Mouse (Mus musculus) limb, embryonic 14.5 days (tissue): ENCODE data around the gene Iqgap3. TPM values are rescaled to one million over a fixed set of nuclear protein-coding genes. Genes with fewer than 3 reads are reported as not detected.

ENCODE experiments used
- ATAC-seq: fragments of 200-750 bp; cut with Nextera tagmentation; 2 replicates; pipeline ENCODE4 v1.8.0; 2017; ENCODE audit warnings: low read depth, moderate number of reproducible peaks, moderate TSS enrichment; ENCODE audit not compliant: low FRiP score
- DNase-seq: peaks from one replicate; pipeline ENCODE4 v3.0.0-alpha.2; 2015; ENCODE audit warnings: low spot score
- H3K27ac ChIP-seq: fragments of 300-500 bp; sonication (generic); replicated peaks from 2 replicates; pipeline ENCODE4 v1.5.1; 2014; ENCODE audit warnings: low read depth, mild to moderate bottlenecking, low read length, moderate library complexity, mixed read lengths
- H3K27me3 ChIP-seq: fragments of 300-500 bp; sonication (generic); 2 replicates; pipeline ENCODE4 v1.6.1; 2014; ENCODE audit warnings: low read length, mixed read lengths; ENCODE audit not compliant: control insufficient read depth, insufficient read depth
- H3K36me3 ChIP-seq: fragments of 300-500 bp; sonication (generic); 2 replicates; pipeline ENCODE4 v1.6.1; 2014; ENCODE audit warnings: mild to moderate bottlenecking, low read length, moderate library complexity, mixed read lengths; ENCODE audit not compliant: control insufficient read depth, insufficient read depth
- H3K4me1 ChIP-seq: fragments of 300-500 bp; sonication (generic); 2 replicates; pipeline ENCODE4 v1.6.1; 2014; ENCODE audit warnings: antibody characterized with exemption, low read length, mixed read lengths; ENCODE audit not compliant: control insufficient read depth, insufficient read depth
- H3K4me2 ChIP-seq: fragments of 300-500 bp; sonication (generic); replicated peaks from 2 replicates; pipeline ENCODE4 v1.6.1; 2014; ENCODE audit warnings: low read depth, mild to moderate bottlenecking, low read length, moderate library complexity; ENCODE audit not compliant: severe bottlenecking
- H3K4me3 ChIP-seq: fragments of 300-500 bp; sonication (generic); replicated peaks from 2 replicates; pipeline ENCODE4 v1.5.1; 2014; ENCODE audit warnings: low read length
- H3K9ac ChIP-seq: fragments of 300-500 bp; sonication (generic); 2 replicates; pipeline ENCODE4 v1.6.1; 2014; ENCODE audit warnings: mild to moderate bottlenecking, low read depth, low read length, moderate library complexity; ENCODE audit not compliant: severe bottlenecking
- H3K9me3 ChIP-seq: fragments of 300-500 bp; sonication (generic); 2 replicates; pipeline ENCODE4 v1.6.1; 2016; ENCODE audit warnings: low read length; ENCODE audit not compliant: control insufficient read depth
- POLR2A ChIP-seq: fragments of 200-500 bp; IDR thresholded peaks from 2 replicates; pipeline ENCODE4 v1.8.0; 2012; ENCODE audit warnings: inconsistent platforms, mild to moderate bottlenecking, moderate library complexity, borderline replicate concordance; ENCODE audit not compliant: insufficient read depth, insufficient read length; ENCODE audit errors: extremely low read depth
- WGBS: fragments of 180-500 bp; shearing (Covaris S2); extraction: QIAGEN DNeasy Blood & Tissue Kit; methylation state at CpG from one replicate; pipeline ENCODE4 v1.1.7; 2014; 5-methylcytosine and 5-hydroxymethylcytosine counted together
- polyA plus RNA-seq, 2 experiments: library from polyadenylated mRNA; depleted of rRNA in 1 of 2; stranded (reverse) in 1 of 2; unstranded in 1 of 2; fragments of >200 nt; fragmentation: Nextera tagmentation in 1 of 2; extraction: Ambion mirVana in 1 of 2; gene quantifications; 2 replicates each; pipeline versions ENCODE4 v1.2.1 to v1.2.3; 2012 to 2014

Iqgap3 gene
- polyA plus RNA-seq, 2 experiments, result 21.0 to 38.8 TPM

GRCm38 (mm10) chr3:88147866-88148265 is 66.1 kb downstream of the Iqgap3 start:
- H3K36me3 ChIP-seq, result peaks cover 5% of the 10 kb centered on the region
- no peak overlapping the region for H3K4me2 ChIP-seq
- no peak overlapping the region for H3K4me3 ChIP-seq
- no peak overlapping the region for H3K27ac ChIP-seq
- no peak for ATAC-seq
- H3K9me3 ChIP-seq, result no peaks in the 10 kb centered on the region
- TF ChIP-seq POLR2A, result no peak
- H3K27me3 ChIP-seq, result no peaks in the 10 kb centered on the region
- 79% methylated on average over 1 of the region's 1 CpGs for WGBS
- H3K9ac ChIP-seq, result no peak overlapping the region
- peaks cover 76% of the 10 kb centered on the region for H3K4me1 ChIP-seq
- DNase-seq, result no peak

- no peaks in the 10 kb centered on the region for H3K9me3 ChIP-seq
- no peak overlapping the region for H3K9ac ChIP-seq
- DNase-seq (no peak), ATAC-seq (no peak)
- H3K4me3 ChIP-seq, result no peak overlapping the region
- no peaks in the 10 kb centered on the region for H3K27me3 ChIP-seq
- peaks cover 5% of the 10 kb centered on the region for H3K36me3 ChIP-seq
- H3K27ac ChIP-seq, result no peak overlapping the region; the same call in 1 of the 2 replicates
- peaks cover 75% of the 10 kb centered on the region for H3K4me1 ChIP-seq
- 83% methylated on average over 5 of the region's 5 CpGs for WGBS
- no peak overlapping the region for H3K4me2 ChIP-seq
- TF ChIP-seq POLR2A, result no peak
Measured at GRCm38 (mm10) chr3:88148354-88148753, 66.6 kb downstream of the Iqgap3 start.

GRCm38 (mm10) chr3:88148776-88149509 is 67.2 kb downstream of the Iqgap3 start:
- Histone ChIP-seq H3K4me1 (peaks cover 69% of the 10 kb centered on the region), H3K9me3 (no peaks in the 10 kb centered on the region), H3K4me3 (no peak overlapping the region), H3K27me3 (no peaks in the 10 kb centered on the region), H3K36me3 (peaks cover 5% of the 10 kb centered on the region), H3K9ac (peak overlapping the region; percentile 38; the same call in 1 of the 2 replicates), H3K4me2 (peak overlapping the region; percentile 34), H3K27ac (peak overlapping the region; percentile 65)
- ATAC-seq (no peak), DNase-seq (no peak)
- TF ChIP-seq POLR2A, result no peak
- WGBS, result 62% methylated on average over 4 of the region's 4 CpGs

- Histone ChIP-seq H3K4me1 (peaks cover 63% of the 10 kb centered on the region), H3K4me3 (no peak overlapping the region), H3K9me3 (no peaks in the 10 kb centered on the region), H3K4me2 (peak overlapping the region; percentile 34), H3K9ac (peak overlapping the region; percentile 38; the same call in 1 of the 2 replicates), H3K36me3 (peaks cover 5% of the 10 kb centered on the region), H3K27ac (peak overlapping the region; percentile 65), H3K27me3 (no peaks in the 10 kb centered on the region)
- no peak for ATAC-seq
- 25% methylated on average over 6 of the region's 6 CpGs for WGBS
- DNase-seq, result no peak
- no peak for TF ChIP-seq POLR2A
Measured at GRCm38 (mm10) chr3:88149510-88149974, 67.8 kb downstream of the Iqgap3 start.

GRCm38 (mm10) chr3:88150061-88150998 is 68.6 kb downstream of the Iqgap3 start:
- peak overlapping the region; percentile 34 for H3K4me2 ChIP-seq
- H3K4me3 ChIP-seq, result no peak overlapping the region
- H3K27me3 ChIP-seq, result no peaks in the 10 kb centered on the region
- peak overlapping the region; percentile 65 for H3K27ac ChIP-seq
- ATAC-seq, result peak; percentile 65
- peaks cover 9% of the 10 kb centered on the region for H3K36me3 ChIP-seq
- WGBS, result 20% methylated on average over 12 of the region's 14 CpGs
- peaks cover 55% of the 10 kb centered on the region for H3K4me1 ChIP-seq
- H3K9me3 ChIP-seq, result no peaks in the 10 kb centered on the region
- TF ChIP-seq POLR2A, result no peak
- peak; percentile 57 for DNase-seq
- H3K9ac ChIP-seq, result peak overlapping the region; percentile 38; the same call in 1 of the 2 replicates
